Mouse (Mus musculus): ENCODE results near the gene Gpr183. TPM values are rescaled to one million over a fixed set of nuclear protein-coding genes. Genes with fewer than 3 reads are reported as not detected.

Gene Gpr183
- 10 to 100 TPM; 11.4 to 13.7 TPM for total RNA-seq (2023)

GRCm38 (mm10) chr14:121964990-121965389 lies at the start of gene Gpr183:
Gpr183 (minus strand) TSS chr14:121965195.

GRCm38 (mm10) chr14:121915621-121916020 lies 49.4 kb downstream of the Gpr183 start, which contains the start of gene Gpr18:
Gpr18 (minus strand) TSS chr14:121915781.

Other genes with a start within 250 kb of the Gpr183 start
- 1 to 10 TPM; 2.6 to 4.3 TPM for gene Dock9, start 167.4 kb downstream of the Gpr183 start, total RNA-seq (2023)
- 10 to 100 TPM; 26.8 to 31.5 TPM for gene Ubac2, start 86.6 kb downstream of the Gpr183 start, total RNA-seq (2023)
- 1 to 10 TPM; 4.5 to 6.6 TPM for gene Gpr18, start 49.4 kb downstream of the Gpr183 start, total RNA-seq (2023)
- not detected for gene Timm8a2, start 69.5 kb upstream of the Gpr183 start, total RNA-seq (2023)
- gene Tm9sf2, start 141.8 kb upstream of the Gpr183 start, total RNA-seq (2023) = 10 to 100 TPM; 63.1 to 69.8 TPM
- gene Clybl, start 216.5 kb upstream of the Gpr183 start, total RNA-seq (2023) = 1 to 10 TPM; 4.7 to 4.8 TPM

Data from neutrophil, adult 83 days (primary cell).